Mouse (Mus musculus) C2C12 (cell line): ENCODE measurements around the gene Thrap3. TPM values are rescaled to one million over a fixed set of nuclear protein-coding genes. Genes with fewer than 3 reads are reported as not detected.

Experiments used
- H3K27me3 ChIP-seq: one replicate; pipeline ENCODE4 v1.6.1; 2011; ENCODE audit not compliant: control insufficient read depth, insufficient read depth, insufficient read length
- H3K36me3 ChIP-seq: one replicate; pipeline ENCODE4 v1.6.1; 2011; ENCODE audit not compliant: control insufficient read depth, insufficient read depth
- H3K4me3 ChIP-seq: one replicate; pipeline ENCODE4 v1.5.1; 2011; ENCODE audit warnings: mild to moderate bottlenecking, control low read depth; ENCODE audit not compliant: poor library complexity, insufficient read depth, severe bottlenecking
- H3K79me2 ChIP-seq: one replicate; pipeline ENCODE4 v1.6.1; 2011; ENCODE audit not compliant: control insufficient read depth, insufficient read depth
- H3K79me3 ChIP-seq: one replicate; pipeline ENCODE4 v1.6.1; 2011; ENCODE audit warnings: low read depth, control low read depth
- H3ac ChIP-seq: one replicate; pipeline ENCODE3; 2011; ENCODE audit warnings: low read depth; ENCODE audit not compliant: control insufficient read depth, insufficient read length
- CEBPB ChIP-seq: IDR thresholded peaks from one replicate; pipeline ENCODE4 v1.6.1; 2011; ENCODE audit warnings: low read depth, mild to moderate bottlenecking, control low read depth, moderate library complexity
- CTCF ChIP-seq: IDR thresholded peaks from one replicate; pipeline ENCODE4 v1.5.1; 2011; ENCODE audit not compliant: control insufficient read depth, insufficient read depth, insufficient read length
- FOSL1 ChIP-seq: IDR thresholded peaks from one replicate; pipeline ENCODE4 v1.8.0; 2011; ENCODE audit warnings: mild to moderate bottlenecking, low read length; ENCODE audit not compliant: poor library complexity, insufficient read depth, severe bottlenecking
- MAX ChIP-seq: IDR thresholded peaks from one replicate; pipeline ENCODE4 v1.6.1; 2011; ENCODE audit warnings: mild to moderate bottlenecking, control low read depth
- MYOD1 ChIP-seq: IDR thresholded peaks from one replicate; pipeline ENCODE4 v1.6.1; 2011; ENCODE audit warnings: low read depth; ENCODE audit not compliant: control insufficient read depth, insufficient read length
- MYOG ChIP-seq: IDR thresholded peaks from one replicate; pipeline ENCODE4 v1.6.1; 2011; ENCODE audit not compliant: control insufficient read depth, insufficient read length; ENCODE audit errors: extremely low read depth
- USF1 ChIP-seq: IDR thresholded peaks from one replicate; pipeline ENCODE4 v1.6.1; 2011; ENCODE audit warnings: low read depth, mild to moderate bottlenecking, control low read depth, moderate library complexity
- polyA plus RNA-seq: library from polyadenylated mRNA; unstranded; fragments of >200 nt; fragmentation: generic; extraction: Trizol; gene quantifications from one replicate; pipeline ENCODE4 v1.2.1, GENCODE M21; 2012; ENCODE audit warnings: missing spikeins

The Thrap3 gene
- polyA plus RNA-seq, 1 experiment: 85.7 TPM

DNA sequence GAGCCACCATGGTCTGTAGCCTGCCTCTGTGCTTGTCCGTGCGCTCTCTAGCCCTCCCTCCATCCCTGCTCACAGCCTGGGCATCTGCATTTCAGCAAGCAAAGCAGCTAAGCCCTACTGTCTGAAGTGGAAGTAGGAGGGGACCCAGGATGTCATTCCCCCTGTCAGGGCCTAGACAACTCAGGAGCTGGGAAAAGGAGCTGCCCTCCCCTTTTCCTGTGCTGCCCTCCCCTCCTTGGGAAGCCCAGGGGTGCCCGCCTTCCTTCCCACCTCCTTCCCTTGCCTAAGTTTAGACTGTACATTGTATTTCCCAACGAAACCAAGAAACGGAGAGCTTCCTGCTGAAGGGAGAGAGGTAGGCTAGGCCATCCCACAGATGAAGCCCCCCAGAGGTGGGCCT is 61.5 kb downstream of the Thrap3 start:
- Histone ChIP-seq H3K27me3 (no peaks in the 10 kb centered on the region), H3K79me3 (no peaks in the 10 kb centered on the region), H3K4me3 (no peak overlapping the region), H3ac (no peak overlapping the region), H3K36me3 (peaks cover 38% of the 10 kb centered on the region), H3K79me2 (no peaks in the 10 kb centered on the region)
- TF ChIP-seq MYOG: no peak
- no peak for TF ChIP-seq FOSL1
- TF ChIP-seq MAX: no peak
- no peak for TF ChIP-seq CEBPB
- TF ChIP-seq USF1: no peak
- TF ChIP-seq CTCF: no peak
- no peak for TF ChIP-seq MYOD1

DNA sequence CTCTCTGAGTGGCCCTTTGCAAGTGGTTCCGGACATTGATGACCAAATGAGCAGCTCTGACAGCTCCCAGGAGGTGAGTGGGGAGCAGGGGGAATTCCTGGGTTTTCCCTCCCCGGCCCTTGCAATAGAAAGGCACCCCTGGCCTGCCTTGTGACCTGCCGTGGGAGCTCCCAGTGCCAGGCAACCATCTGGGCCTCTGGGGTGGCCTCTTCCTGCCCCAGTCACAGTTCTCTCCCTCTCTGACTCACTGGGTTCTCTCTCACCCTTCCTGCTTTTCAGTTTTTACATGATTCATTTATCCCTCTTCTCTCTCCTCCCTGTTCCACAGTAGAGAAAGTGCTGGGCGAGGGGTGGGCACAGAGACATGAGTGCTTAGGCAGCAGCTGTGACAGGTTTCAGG is 64.8 kb downstream of the Thrap3 start:
- no peaks in the 10 kb centered on the region for H3K27me3 ChIP-seq
- H3K79me3 ChIP-seq: no peaks in the 10 kb centered on the region
- no peak for TF ChIP-seq MAX
- TF ChIP-seq CEBPB: no peak
- TF ChIP-seq CTCF: no peak
- TF ChIP-seq MYOG: no peak
- TF ChIP-seq USF1: no peak
- no peak for TF ChIP-seq MYOD1
- TF ChIP-seq FOSL1: no peak
- H3K79me2 ChIP-seq: peaks cover 8% of the 10 kb centered on the region
- H3K4me3 ChIP-seq: no peak overlapping the region
- H3K36me3 ChIP-seq: peaks cover 69% of the 10 kb centered on the region
- H3ac ChIP-seq: no peak overlapping the region

DNA sequence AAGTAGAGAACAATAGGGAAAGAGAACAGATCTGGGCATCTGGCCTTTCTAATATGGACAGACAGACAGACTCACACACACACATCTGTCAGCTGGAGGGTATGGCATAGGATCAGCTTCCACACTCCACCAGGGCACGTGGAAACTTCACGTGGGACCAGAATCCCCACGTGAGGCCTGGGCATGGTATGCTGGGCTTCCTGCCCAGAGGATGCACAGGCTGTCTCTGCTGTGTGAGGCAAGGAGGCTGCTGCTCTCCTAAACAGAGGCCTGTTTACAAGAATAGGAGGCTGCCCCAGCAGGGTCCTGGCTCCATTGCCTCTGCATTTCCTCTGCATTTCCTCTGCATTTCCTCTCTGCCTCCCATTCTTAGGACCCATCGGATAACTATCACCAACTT is 67.9 kb downstream of the Thrap3 start:
- Histone ChIP-seq H3K27me3 (no peaks in the 10 kb centered on the region), H3K36me3 (peaks cover 74% of the 10 kb centered on the region), H3K79me3 (no peaks in the 10 kb centered on the region), H3ac (no peak overlapping the region), H3K79me2 (peaks cover 12% of the 10 kb centered on the region), H3K4me3 (no peak overlapping the region)
- TF ChIP-seq CTCF (no peak), FOSL1 (no peak), USF1 (no peak), MAX (no peak), MYOD1 (no peak), CEBPB (no peak), MYOG (no peak)

- Histone ChIP-seq H3K79me2 (peaks cover 12% of the 10 kb centered on the region), H3K27me3 (no peaks in the 10 kb centered on the region), H3K4me3 (no peak overlapping the region), H3ac (no peak overlapping the region), H3K36me3 (peaks cover 74% of the 10 kb centered on the region), H3K79me3 (no peaks in the 10 kb centered on the region)
- no peak for TF ChIP-seq MYOG
- no peak for TF ChIP-seq FOSL1
- TF ChIP-seq CTCF: no peak
- no peak for TF ChIP-seq USF1
- TF ChIP-seq MAX: no peak
- TF ChIP-seq CEBPB: no peak
Measured at GRCm38 (mm10) chr4:126134236-126134635, 68.3 kb downstream of the Thrap3 start.

DNA sequence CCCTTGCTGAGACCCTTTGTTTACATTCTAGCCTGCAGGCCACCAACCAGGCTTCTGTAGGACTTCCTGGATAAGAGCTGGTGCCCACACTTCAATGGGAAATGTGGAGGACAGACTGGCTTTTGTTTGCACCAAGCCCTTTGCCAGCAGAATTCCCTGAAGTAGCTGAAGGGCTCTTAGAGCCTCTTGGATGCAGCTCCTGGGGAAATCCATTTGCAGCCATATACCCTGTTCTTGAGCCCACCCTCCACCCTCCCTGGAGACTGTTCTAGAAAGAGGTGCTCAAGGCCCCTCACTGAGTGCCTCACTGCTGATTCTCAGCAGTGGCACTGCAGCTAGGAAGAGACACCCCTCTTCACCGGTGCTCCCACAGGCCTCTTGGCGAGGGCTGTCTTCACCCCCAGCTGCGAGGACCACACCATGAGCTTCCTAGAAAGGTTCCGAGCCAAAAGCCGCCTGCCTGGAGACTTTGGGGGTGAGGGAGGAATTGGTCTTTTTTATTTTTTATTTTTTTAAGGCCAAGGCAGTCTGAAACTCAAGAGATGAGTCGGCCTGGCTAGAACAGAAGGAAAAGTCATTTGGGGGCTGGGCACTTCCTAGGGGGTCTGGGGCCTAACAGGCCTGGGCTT is 69.8 kb downstream of the Thrap3 start:
- no peaks in the 10 kb centered on the region for H3K27me3 ChIP-seq
- no peaks in the 10 kb centered on the region for H3K79me3 ChIP-seq
- TF ChIP-seq USF1: no peak
- no peak for TF ChIP-seq CTCF
- no peak for TF ChIP-seq MYOD1
- TF ChIP-seq FOSL1: no peak
- TF ChIP-seq CEBPB: no peak
- TF ChIP-seq MAX: no peak
- no peak for TF ChIP-seq MYOG
- H3K4me3 ChIP-seq: no peak overlapping the region
- H3K36me3 ChIP-seq: peaks cover 77% of the 10 kb centered on the region
- no peak overlapping the region for H3ac ChIP-seq
- H3K79me2 ChIP-seq: peaks cover 12% of the 10 kb centered on the region
